Mouse (Mus musculus) liver, embryonic 14.5 days (tissue): ENCODE measurements at regions not wholly inside any gene's neighbourhood (a gene's known extent, or its start where the extent isn't known, plus 50 kb on each side); places are given as distances from the start of the nearest gene placed in this dataset.
A peak's percentile ranks its signal among the peaks of the same experiment; 100 is the strongest.

Experiments
- ATAC-seq: fragments of 200-750 bp; cut with Nextera tagmentation; 2 replicates; pipeline ENCODE4 v1.8.0; 2017; ENCODE audit warnings: moderate number of reproducible peaks, mild to moderate bottlenecking, moderate library complexity; ENCODE audit not compliant: insufficient read depth
- DNase-seq, 3 experiments: peaks; one replicate each; pipeline ENCODE4 v3.0.0-alpha.2; 2012 to 2013; ENCODE audit warnings: low read depth in 3 of 3, low spot score in 3 of 3
- H3K27ac ChIP-seq: fragments of 300-500 bp; sonication (generic); 2 replicates; pipeline ENCODE4 v1.5.1; 2014; ENCODE audit warnings: moderate library complexity, mild to moderate bottlenecking, control low read depth, inconsistent platforms
- H3K27me3 ChIP-seq: fragments of 300-500 bp; sonication (generic); 2 replicates; pipeline ENCODE4 v1.6.1; 2014; ENCODE audit warnings: mild to moderate bottlenecking, low read length, moderate library complexity; ENCODE audit not compliant: control insufficient read depth, insufficient read depth
- H3K36me3 ChIP-seq: fragments of 300-500 bp; sonication (generic); replicated peaks from 2 replicates; pipeline ENCODE4 v1.6.1; 2014; ENCODE audit warnings: low read depth; ENCODE audit not compliant: control insufficient read depth, insufficient read depth
- H3K4me1 ChIP-seq, 2 experiments: fragments of 200-500 bp in 1 of 2; fragments of 300-500 bp in 1 of 2; sonication (generic) in 1 of 2; replicated peaks; 2 replicates each; pipeline ENCODE4 v1.6.1; 2012 to 2014; ENCODE audit warnings: antibody characterized with exemption in 1 of 2, inconsistent platforms in 1 of 2, low read length in 1 of 2; ENCODE audit not compliant: control insufficient read depth in 2 of 2, insufficient read depth in 2 of 2
- H3K4me2 ChIP-seq: fragments of 300-500 bp; sonication (generic); 2 replicates; pipeline ENCODE4 v1.6.1; 2014; ENCODE audit warnings: low read depth, mild to moderate bottlenecking, control low read depth, moderate library complexity
- H3K4me3 ChIP-seq, 2 experiments: fragments of 200-500 bp in 1 of 2; fragments of 300-500 bp in 1 of 2; sonication (generic) in 1 of 2; 2 replicates each; pipeline ENCODE4 v1.5.1; 2012 to 2014; ENCODE audit warnings: low read depth in 2 of 2, low read length in 2 of 2, mild to moderate bottlenecking in 2 of 2, control low read depth in 1 of 2, inconsistent platforms in 1 of 2, moderate library complexity in 1 of 2; ENCODE audit not compliant: insufficient read depth in 1 of 2
- H3K9ac ChIP-seq: fragments of 300-500 bp; sonication (generic); replicated peaks from 2 replicates; pipeline ENCODE4 v1.6.1; 2014; ENCODE audit warnings: mild to moderate bottlenecking, control low read depth, moderate library complexity
- H3K9me3 ChIP-seq: fragments of 300-500 bp; sonication (generic); 2 replicates; pipeline ENCODE4 v1.6.1; 2016; ENCODE audit warnings: low read length, mixed read lengths; ENCODE audit not compliant: control insufficient read depth
- CTCF ChIP-seq: IDR thresholded peaks from 2 replicates; pipeline ENCODE4 v1.5.1; 2016; ENCODE audit warnings: antibody characterized with exemption, low read depth, control low read depth
- EP300 ChIP-seq: IDR thresholded peaks from 2 replicates; pipeline ENCODE4 v1.6.1; 2016; ENCODE audit warnings: antibody characterized with exemption, low read depth
- WGBS: fragments of 180-500 bp; shearing (Covaris S2); extraction: QIAGEN DNeasy Blood & Tissue Kit; methylation state at CpG from one replicate; pipeline ENCODE4 v1.1.7; 2014; ENCODE audit not compliant: insufficient replicate concordance; 5-methylcytosine and 5-hydroxymethylcytosine counted together

- ATAC-seq: no peak
- Histone ChIP-seq H3K27me3 (no peaks in the 10 kb centered on the region; the same call in 1 of the 2 replicates), H3K36me3 (no peaks in the 10 kb centered on the region), H3K4me2 (no peak overlapping the region), H3K9ac (no peak overlapping the region), H3K27ac (no peak overlapping the region), H3K4me3 (no peak overlapping the region), H3K4me1 (no peaks in the 10 kb centered on the region), H3K9me3 (no peaks in the 10 kb centered on the region)
- TF ChIP-seq CTCF (no peak), EP300 (no peak)
- no peak for DNase-seq
- WGBS: 9% methylated on average over 18 of the region's 18 CpGs
Observed at GRCm38 (mm10) chr13:54887366-54887921, 61.8 kb upstream of the Unc5a start.

- no peaks in the 10 kb centered on the region for H3K9me3 ChIP-seq
- H3K27me3 ChIP-seq: no peaks in the 10 kb centered on the region; the same call in 1 of the 2 replicates
- TF ChIP-seq EP300 (no peak), CTCF (no peak)
- H3K4me3 ChIP-seq: no peak overlapping the region
- DNase-seq: no peak
- no peak overlapping the region for H3K27ac ChIP-seq
- no peaks in the 10 kb centered on the region for H3K4me1 ChIP-seq
- no peak overlapping the region for H3K4me2 ChIP-seq
- WGBS: 41% methylated on average over 5 of the region's 5 CpGs
- H3K9ac ChIP-seq: no peak overlapping the region
- no peak for ATAC-seq
- H3K36me3 ChIP-seq: no peaks in the 10 kb centered on the region
Observed at GRCm38 (mm10) chr13:54888021-54888420, 61.2 kb upstream of the Unc5a start.

- H3K4me2 ChIP-seq: no peak overlapping the region
- no peaks in the 10 kb centered on the region for H3K9me3 ChIP-seq
- H3K27ac ChIP-seq: no peak overlapping the region
- TF ChIP-seq CTCF (peak; percentile 32; the same call in 1 of the 2 replicates), EP300 (no peak)
- no peaks in the 10 kb centered on the region; the same call in 1 of the 2 replicates for H3K27me3 ChIP-seq
- no peak overlapping the region for H3K9ac ChIP-seq
- H3K36me3 ChIP-seq: no peaks in the 10 kb centered on the region
- DNase-seq (no peak), ATAC-seq (no peak)
- 61% methylated on average over 8 of the region's 8 CpGs for WGBS
- no peaks in the 10 kb centered on the region for H3K4me1 ChIP-seq
- H3K4me3 ChIP-seq: no peak overlapping the region
Observed at GRCm38 (mm10) chr13:54889684-54890399, 59.4 kb upstream of the Unc5a start.

- H3K4me3 ChIP-seq: no peak overlapping the region
- no peak for TF ChIP-seq CTCF
- TF ChIP-seq EP300: no peak
- no peak overlapping the region for H3K27ac ChIP-seq
- WGBS: 18% methylated on average over 1 of the region's 1 CpGs
- H3K4me2 ChIP-seq: no peak overlapping the region
- DNase-seq: no peak
- H3K4me1 ChIP-seq: no peaks in the 10 kb centered on the region
- H3K36me3 ChIP-seq: no peaks in the 10 kb centered on the region
- ATAC-seq: no peak
- H3K9ac ChIP-seq: no peak overlapping the region
- no peaks in the 10 kb centered on the region for H3K9me3 ChIP-seq
- no peaks in the 10 kb centered on the region; the same call in 1 of the 2 replicates for H3K27me3 ChIP-seq
Observed at GRCm38 (mm10) chr13:54892572-54892971, 56.6 kb upstream of the Unc5a start.

GRCm38 (mm10) chr13:54893651-54894050, 55.6 kb upstream of the Unc5a start:
- ATAC-seq (no peak), DNase-seq (no peak)
- Histone ChIP-seq H3K4me1 (no peaks in the 10 kb centered on the region), H3K36me3 (no peaks in the 10 kb centered on the region), H3K4me2 (no peak overlapping the region), H3K9me3 (no peaks in the 10 kb centered on the region), H3K27me3 (no peaks in the 10 kb centered on the region; the same call in 1 of the 2 replicates), H3K4me3 (no peak overlapping the region), H3K27ac (no peak overlapping the region), H3K9ac (no peak overlapping the region)
- TF ChIP-seq EP300 (no peak), CTCF (no peak)
- WGBS: 27% methylated on average over 7 of the region's 7 CpGs
